Mouse (Mus musculus): Measurements from ENCODE around the gene Podnl1. TPM values are rescaled to one million over a fixed set of nuclear protein-coding genes. Genes with fewer than 3 reads are reported as not detected.

The Podnl1 gene
- polyA plus RNA-seq (2011; ENCODE audit: insufficient read depth, insufficient read length, low replicate concordance, missing spikeins): 5.8 and 7.6 TPM in 2 replicates

- no peaks in the 10 kb centered on the region; the same call in 1 of the 2 replicates for H3K4me1 ChIP-seq (ENCODE audit: control insufficient read depth, insufficient read depth, low read length)
- no peak within 1 kb of the TSS for H3K4me3 ChIP-seq (replicated peaks; ENCODE audit: control insufficient read depth, low read depth, low read length)
- H3K27ac ChIP-seq (ENCODE audit: control insufficient read depth, insufficient read depth, low read depth, low read length, poor library complexity): no peak within 1 kb of the TSS
- WGBS: 60% methylated on average over 9 of the region's 9 CpGs
- TF ChIP-seq CTCF (IDR thresholded peaks at IDR 0.05; ENCODE audit: control insufficient read depth, insufficient read depth, low read length) (no peak), POLR2A (IDR thresholded peaks at IDR 0.05; ENCODE audit: borderline replicate concordance, control insufficient read depth, low read depth, low read length) (no peak)
Observed at GRCm38 (mm10) chr8:84125656-84126055, at the start of gene Podnl1. TSS of gene Podnl1 (plus strand) at chr8:84125989.

- WGBS: 75% methylated on average over 1 of the region's 1 CpGs
- H3K4me1 ChIP-seq (ENCODE audit: control insufficient read depth, insufficient read depth, low read length): no peaks in the 10 kb centered on the region; the same call in 1 of the 2 replicates
Observed at GRCm38 (mm10) chr8:84076412-84076811, 49.4 kb upstream of the Podnl1 start.

DNA sequence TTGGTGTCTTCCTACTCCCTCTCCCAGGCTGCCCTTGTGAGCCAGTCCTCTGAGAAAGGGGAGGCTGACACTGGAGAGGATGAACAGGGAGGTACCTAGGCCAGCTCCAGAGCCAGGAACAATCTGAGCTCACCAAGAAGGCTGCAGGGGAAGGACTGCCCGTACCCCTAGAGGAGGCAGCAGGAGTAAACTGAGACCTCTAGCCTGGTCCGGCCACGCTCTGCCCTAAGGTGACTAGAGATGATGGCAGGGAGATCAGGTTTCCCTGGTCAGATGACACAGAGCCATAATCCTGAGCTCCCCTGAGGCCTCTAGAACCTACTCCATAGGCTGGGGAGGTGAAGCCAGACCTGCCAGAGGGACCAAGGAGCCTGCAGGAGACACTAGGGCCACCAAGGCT lies 48.9 kb upstream of the Podnl1 start:
- H3K4me3 ChIP-seq (replicated peaks; ENCODE audit: control insufficient read depth, low read depth, low read length): no peak overlapping the region
- H3K4me1 ChIP-seq (ENCODE audit: control insufficient read depth, insufficient read depth, low read length): no peaks in the 10 kb centered on the region
- 99% methylated on average over 3 of the region's 3 CpGs for WGBS
- no peak overlapping the region for H3K27ac ChIP-seq (ENCODE audit: control insufficient read depth, insufficient read depth, low read depth, low read length, poor library complexity)
- TF ChIP-seq CTCF (IDR thresholded peaks at IDR 0.05; ENCODE audit: control insufficient read depth, insufficient read depth, low read length): no peak
- no peak for TF ChIP-seq POLR2A (IDR thresholded peaks at IDR 0.05; ENCODE audit: borderline replicate concordance, control insufficient read depth, low read depth, low read length)

More at GRCm38 (mm10) chr8:84076412-84076811, 49.4 kb upstream of the Podnl1 start:
- H3K4me3 ChIP-seq (replicated peaks; ENCODE audit: control insufficient read depth, low read depth, low read length): no peak overlapping the region
- no peak for TF ChIP-seq CTCF (IDR thresholded peaks at IDR 0.05; ENCODE audit: control insufficient read depth, insufficient read depth, low read length)
- TF ChIP-seq POLR2A (IDR thresholded peaks at IDR 0.05; ENCODE audit: borderline replicate concordance, control insufficient read depth, low read depth, low read length): no peak
- H3K27ac ChIP-seq (ENCODE audit: control insufficient read depth, insufficient read depth, low read depth, low read length, poor library complexity): no peak overlapping the region

- TF ChIP-seq POLR2A (IDR thresholded peaks at IDR 0.05; ENCODE audit: borderline replicate concordance, control insufficient read depth, low read depth, low read length): no peak
- TF ChIP-seq CTCF (IDR thresholded peaks at IDR 0.05; ENCODE audit: control insufficient read depth, insufficient read depth, low read length): no peak
- Histone ChIP-seq H3K27ac (ENCODE audit: control insufficient read depth, insufficient read depth, low read depth, low read length, poor library complexity) (no peak overlapping the region), H3K4me3 (replicated peaks; ENCODE audit: control insufficient read depth, low read depth, low read length) (no peak overlapping the region), H3K4me1 (ENCODE audit: control insufficient read depth, insufficient read depth, low read length) (no peaks in the 10 kb centered on the region)
- WGBS: 78% methylated on average over 5 of the region's 5 CpGs
Observed at GRCm38 (mm10) chr8:84079206-84079605, 46.6 kb upstream of the Podnl1 start.

- no peak overlapping the region for H3K4me3 ChIP-seq (replicated peaks; ENCODE audit: control insufficient read depth, low read depth, low read length)
- no peaks in the 10 kb centered on the region for H3K4me1 ChIP-seq (ENCODE audit: control insufficient read depth, insufficient read depth, low read length)
- TF ChIP-seq CTCF (IDR thresholded peaks at IDR 0.05; ENCODE audit: control insufficient read depth, insufficient read depth, low read length) (no peak), POLR2A (IDR thresholded peaks at IDR 0.05; ENCODE audit: borderline replicate concordance, control insufficient read depth, low read depth, low read length) (no peak)
- WGBS: 84% methylated on average over 8 of the region's 8 CpGs
- H3K27ac ChIP-seq (ENCODE audit: control insufficient read depth, insufficient read depth, low read depth, low read length, poor library complexity): no peak overlapping the region
Observed at GRCm38 (mm10) chr8:84083829-84084241, 42.0 kb upstream of the Podnl1 start.

DNA sequence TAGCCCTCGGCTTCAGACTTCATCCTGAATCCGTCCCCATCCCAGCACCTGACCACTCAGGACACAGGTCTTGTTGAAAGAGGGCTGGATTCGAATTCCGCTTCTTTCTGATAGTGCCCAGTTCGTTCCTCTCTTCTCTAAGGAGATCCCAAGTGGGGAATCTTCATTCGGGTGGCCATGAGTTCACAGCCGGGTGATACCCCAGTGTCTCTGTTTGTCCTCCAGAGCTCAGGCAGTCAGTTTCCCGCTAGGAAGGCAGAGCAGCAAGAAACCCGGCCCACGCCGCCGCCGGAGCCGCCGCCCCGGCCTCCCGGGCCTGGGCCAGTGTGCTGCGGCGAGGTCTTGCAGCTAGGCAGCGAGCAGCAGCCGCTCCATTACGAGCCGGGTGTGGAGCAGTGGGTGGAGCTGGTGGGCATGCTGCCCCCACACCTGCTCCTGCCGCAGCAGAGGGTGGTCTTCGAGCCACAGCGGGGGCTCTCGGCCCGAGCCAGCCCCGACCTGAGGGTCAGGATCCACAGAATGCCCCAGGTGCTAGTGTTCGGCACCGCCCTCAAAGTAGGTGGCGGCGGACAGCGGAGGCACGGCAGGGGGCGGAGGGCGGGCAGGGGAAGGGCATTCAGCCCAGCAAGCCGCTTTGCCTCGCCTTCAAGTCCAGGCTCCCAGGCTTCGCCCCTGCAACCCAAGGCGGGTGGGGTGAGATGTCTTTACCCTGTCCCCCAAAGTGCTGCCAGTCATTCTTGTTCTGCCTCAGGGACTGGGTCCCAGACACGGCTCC lies 41.3 kb upstream of the Podnl1 start:
- 91% methylated on average over 42 of the region's 42 CpGs for WGBS
- no peaks in the 10 kb centered on the region for H3K4me1 ChIP-seq (ENCODE audit: control insufficient read depth, insufficient read depth, low read length)
- no peak overlapping the region for H3K4me3 ChIP-seq (replicated peaks; ENCODE audit: control insufficient read depth, low read depth, low read length)

GRCm38 (mm10) chr8:84087156-84087555 lies 38.6 kb upstream of the Podnl1 start:
- Histone ChIP-seq H3K4me1 (ENCODE audit: control insufficient read depth, insufficient read depth, low read length) (no peaks in the 10 kb centered on the region), H3K4me3 (replicated peaks; ENCODE audit: control insufficient read depth, low read depth, low read length) (no peak overlapping the region), H3K27ac (ENCODE audit: control insufficient read depth, insufficient read depth, low read depth, low read length, poor library complexity) (no peak overlapping the region)
- no peak for TF ChIP-seq CTCF (IDR thresholded peaks at IDR 0.05; ENCODE audit: control insufficient read depth, insufficient read depth, low read length)
- no peak for TF ChIP-seq POLR2A (IDR thresholded peaks at IDR 0.05; ENCODE audit: borderline replicate concordance, control insufficient read depth, low read depth, low read length)
- WGBS: 86% methylated on average over 7 of the region's 7 CpGs

More for the DNA sequence above, 41.3 kb upstream of the Podnl1 start:
- H3K27ac ChIP-seq (ENCODE audit: control insufficient read depth, insufficient read depth, low read depth, low read length, poor library complexity): no peak overlapping the region
- TF ChIP-seq POLR2A (IDR thresholded peaks at IDR 0.05; ENCODE audit: borderline replicate concordance, control insufficient read depth, low read depth, low read length): no peak
- TF ChIP-seq CTCF (IDR thresholded peaks at IDR 0.05; ENCODE audit: control insufficient read depth, insufficient read depth, low read length): no peak

DNA sequence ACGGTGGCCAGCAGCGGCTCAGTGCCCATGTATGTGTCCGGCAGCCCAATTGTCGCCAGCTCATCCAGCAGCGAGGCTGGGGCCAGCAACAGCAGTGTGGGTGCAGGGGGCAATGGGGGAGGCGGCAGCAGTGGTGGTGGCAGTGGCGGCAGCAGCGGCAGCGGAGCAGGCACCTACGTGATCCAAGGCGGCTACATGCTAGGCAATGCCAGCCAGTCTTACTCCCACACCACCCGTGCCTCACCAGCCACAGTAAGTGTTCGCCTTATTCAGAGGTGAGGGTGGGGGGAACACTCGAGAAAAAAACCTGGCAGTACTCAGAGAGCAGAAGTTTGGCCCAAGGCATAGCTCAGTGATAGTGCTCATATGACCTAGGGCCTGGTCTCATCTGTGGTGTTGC lies 38.0 kb upstream of the Podnl1 start:
- Histone ChIP-seq H3K27ac (ENCODE audit: control insufficient read depth, insufficient read depth, low read depth, low read length, poor library complexity) (no peak overlapping the region), H3K4me1 (ENCODE audit: control insufficient read depth, insufficient read depth, low read length) (no peaks in the 10 kb centered on the region), H3K4me3 (replicated peaks; ENCODE audit: control insufficient read depth, low read depth, low read length) (no peak overlapping the region)
- 91% methylated on average over 14 of the region's 14 CpGs for WGBS
- TF ChIP-seq POLR2A (IDR thresholded peaks at IDR 0.05; ENCODE audit: borderline replicate concordance, control insufficient read depth, low read depth, low read length): no peak
- no peak for TF ChIP-seq CTCF (IDR thresholded peaks at IDR 0.05; ENCODE audit: control insufficient read depth, insufficient read depth, low read length)

Data from bone marrow, adult 2 months (tissue).